Mouse (Mus musculus) spleen, postnatal 10 days (tissue): Measurements from ENCODE around the gene Mpzl1.
A peak's percentile ranks its signal among the peaks of the same experiment; 100 is the strongest.
"Not testable (repeated sequence)": the region's sequence is repeated elsewhere in the genome, so short reads cannot be mapped to it uniquely, and the experiment has no call there.

Source experiments
- DNase-seq, 2 experiments: peaks; one replicate each; pipeline ENCODE4 v3.0.0; 2021 to 2022; ENCODE audit warnings: low spot score in 2 of 2

Gene Mpzl1

GRCm38 (mm10) chr1:165634151-165634884 is at the start of gene Mpzl1:
Mpzl1 (minus strand) TSS chr1:165634538.
- peak; percentile 91 to 96 for DNase-seq

GRCm38 (mm10) chr1:165682056-165682853 is 47.9 kb upstream of the Mpzl1 start:
- no peak for DNase-seq

GRCm38 (mm10) chr1:165681045-165681794 is 46.9 kb upstream of the Mpzl1 start:
- DNase-seq, result no peak

GRCm38 (mm10) chr1:165680086-165680485 is 45.7 kb upstream of the Mpzl1 start:
- DNase-seq, result not testable (repeated sequence)

GRCm38 (mm10) chr1:165679618-165679997 is 45.3 kb upstream of the Mpzl1 start:
- DNase-seq, result no peak

GRCm38 (mm10) chr1:165678861-165679617 is 44.7 kb upstream of the Mpzl1 start:
- no peak for DNase-seq

- DNase-seq, result no peak
Observed at GRCm38 (mm10) chr1:165677558-165677957, 43.2 kb upstream of the Mpzl1 start.

GRCm38 (mm10) chr1:165676993-165677392 is 42.7 kb upstream of the Mpzl1 start:
- no peak for DNase-seq

GRCm38 (mm10) chr1:165675167-165675566 is 40.8 kb upstream of the Mpzl1 start:
- DNase-seq, result no peak

- DNase-seq, result no peak
Observed at GRCm38 (mm10) chr1:165672355-165672754, 38.0 kb upstream of the Mpzl1 start.

- no peak for DNase-seq
Observed at GRCm38 (mm10) chr1:165670056-165670455, 35.7 kb upstream of the Mpzl1 start.

- DNase-seq, result no peak
Observed at GRCm38 (mm10) chr1:165668904-165669303, 34.6 kb upstream of the Mpzl1 start.

- DNase-seq, result no peak
Observed at GRCm38 (mm10) chr1:165667380-165667779, 33.0 kb upstream of the Mpzl1 start.

GRCm38 (mm10) chr1:165666944-165667343 is 32.6 kb upstream of the Mpzl1 start:
- no peak for DNase-seq

GRCm38 (mm10) chr1:165665758-165666157 is 31.4 kb upstream of the Mpzl1 start:
- no peak for DNase-seq

- DNase-seq, result no peak
Observed at GRCm38 (mm10) chr1:165663277-165663676, 28.9 kb upstream of the Mpzl1 start.

GRCm38 (mm10) chr1:165662426-165663192 is 28.3 kb upstream of the Mpzl1 start:
- no peak for DNase-seq

GRCm38 (mm10) chr1:165661725-165662124 is 27.4 kb upstream of the Mpzl1 start:
- DNase-seq, result no peak

- no peak for DNase-seq
Observed at GRCm38 (mm10) chr1:165661191-165661590, 26.9 kb upstream of the Mpzl1 start.

- peak in 1 of 2 experiments; percentile 60 for DNase-seq
Observed at GRCm38 (mm10) chr1:165660774-165661173, 26.4 kb upstream of the Mpzl1 start.

GRCm38 (mm10) chr1:165658602-165659001 is 24.3 kb upstream of the Mpzl1 start:
- peak in 1 of 2 experiments; percentile 72 for DNase-seq
